Mouse (Mus musculus): ENCODE results near the gene Rela. TPM values are rescaled to one million over a fixed set of nuclear protein-coding genes. Genes with fewer than 3 reads are reported as not detected.

Gene Rela
- polyA plus RNA-seq, 1 experiment from 2014 or later: 28.7 TPM

DNA sequence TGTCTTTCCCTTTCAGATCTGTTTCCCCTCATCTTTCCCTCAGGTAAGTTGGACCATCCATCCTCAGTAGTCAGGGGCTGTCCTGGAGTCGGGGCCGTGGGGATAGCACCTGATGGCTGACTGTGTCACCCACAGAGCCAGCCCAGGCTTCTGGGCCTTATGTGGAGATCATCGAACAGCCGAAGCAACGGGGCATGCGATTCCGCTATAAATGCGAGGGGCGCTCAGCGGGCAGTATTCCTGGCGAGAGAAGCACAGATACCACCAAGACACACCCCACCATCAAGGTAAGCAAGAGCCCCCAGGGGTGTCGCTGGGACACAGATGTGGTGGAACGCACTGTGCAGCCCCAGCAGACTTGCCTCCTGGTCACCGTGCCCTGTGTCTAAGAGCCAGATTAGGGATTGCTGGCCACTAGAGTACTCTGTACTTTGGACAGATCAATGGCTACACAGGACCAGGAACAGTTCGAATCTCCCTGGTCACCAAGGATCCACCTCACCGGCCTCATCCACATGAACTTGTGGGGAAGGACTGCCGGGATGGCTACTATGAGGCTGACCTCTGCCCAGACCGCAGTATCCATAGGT is 1.2 kb downstream of the Rela start:
- H3K4me2 ChIP-seq (replicated peaks; ENCODE audit: low read depth): peak overlapping the region; percentile 94
- H3K4me1 ChIP-seq (replicated peaks; ENCODE audit: control insufficient read depth, insufficient read depth): peaks cover 5% of the 10 kb centered on the region
- WGBS: 85% methylated on average over 18 of the region's 18 CpGs
- ATAC-seq (ENCODE audit: low FRiP score, low TSS enrichment) (no peak), DNase-seq (ENCODE audit: low spot score) (no peak)
- H3K27ac ChIP-seq (replicated peaks): peak overlapping the region; percentile 96; the same call in 1 of the 2 replicates
- no peaks in the 10 kb centered on the region for H3K9me3 ChIP-seq (ENCODE audit: control insufficient read depth, low read length)
- TF ChIP-seq EP300 (optimal IDR thresholded peaks at IDR 0.05) (no peak), CTCF (IDR thresholded peaks at IDR 0.05; ENCODE audit: low read depth) (no peak)
- H3K9ac ChIP-seq (ENCODE audit: low read length): peak overlapping the region; percentile 93
- peaks cover 35% of the 10 kb centered on the region for H3K36me3 ChIP-seq (ENCODE audit: control insufficient read depth, insufficient read depth, low read length)
- peak overlapping the region; percentile 85 for H3K4me3 ChIP-seq (ENCODE audit: low read depth, low read length)
- H3K27me3 ChIP-seq (ENCODE audit: control insufficient read depth, insufficient read depth, low read length): no peaks in the 10 kb centered on the region

DNA sequence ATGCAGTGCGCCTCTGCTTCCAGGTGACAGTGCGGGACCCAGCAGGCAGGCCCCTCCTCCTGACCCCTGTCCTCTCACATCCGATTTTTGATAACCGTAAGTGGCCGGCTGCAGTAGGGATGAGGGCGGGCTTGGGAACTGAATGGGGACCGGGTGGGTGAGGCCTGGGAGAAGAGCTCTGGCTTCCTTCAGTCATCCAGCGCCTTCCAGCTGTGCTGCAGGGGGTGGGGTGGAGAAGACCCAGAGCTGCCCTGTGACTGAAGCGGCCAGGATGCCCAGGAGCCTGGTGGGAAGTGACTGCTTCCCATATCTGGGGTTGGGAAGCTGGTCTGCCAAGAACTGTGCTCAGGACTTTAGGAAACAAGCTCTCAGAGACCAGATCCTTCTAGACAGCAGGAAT is 3.1 kb downstream of the Rela start:
- DNase-seq (ENCODE audit: low spot score) (no peak), ATAC-seq (ENCODE audit: low FRiP score, low TSS enrichment) (no peak)
- TF ChIP-seq CTCF (IDR thresholded peaks at IDR 0.05; ENCODE audit: low read depth) (no peak), EP300 (optimal IDR thresholded peaks at IDR 0.05) (no peak)
- H3K4me2 ChIP-seq (replicated peaks; ENCODE audit: low read depth): no peak overlapping the region
- peaks cover 5% of the 10 kb centered on the region for H3K4me1 ChIP-seq (replicated peaks; ENCODE audit: control insufficient read depth, insufficient read depth)
- H3K4me3 ChIP-seq (ENCODE audit: low read depth, low read length): no peak overlapping the region
- no peaks in the 10 kb centered on the region for H3K9me3 ChIP-seq (ENCODE audit: control insufficient read depth, low read length)
- WGBS: 61% methylated on average over 9 of the region's 9 CpGs
- H3K9ac ChIP-seq (ENCODE audit: low read length): no peak overlapping the region
- H3K36me3 ChIP-seq (ENCODE audit: control insufficient read depth, insufficient read depth, low read length): peaks cover 38% of the 10 kb centered on the region
- H3K27me3 ChIP-seq (ENCODE audit: control insufficient read depth, insufficient read depth, low read length): no peaks in the 10 kb centered on the region
- no peak overlapping the region for H3K27ac ChIP-seq (replicated peaks)

DNA sequence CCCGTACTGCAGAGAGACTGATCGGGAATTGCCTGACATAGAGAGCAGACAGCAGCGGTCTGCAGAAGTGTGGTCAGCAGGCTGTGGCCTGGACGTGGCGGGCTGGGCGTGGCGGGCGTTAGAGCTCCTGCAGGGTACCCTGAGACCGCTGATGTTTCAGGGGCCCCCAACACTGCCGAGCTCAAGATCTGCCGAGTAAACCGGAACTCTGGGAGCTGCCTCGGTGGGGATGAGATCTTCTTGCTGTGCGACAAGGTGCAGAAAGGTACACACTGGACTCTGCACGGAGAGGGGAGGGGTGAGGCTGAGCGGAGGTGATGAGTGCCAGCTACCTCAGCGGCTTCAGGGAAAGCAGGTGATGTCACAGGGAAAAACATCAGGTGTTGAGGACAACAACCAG is 3.7 kb downstream of the Rela start:
- Histone ChIP-seq H3K9me3 (ENCODE audit: control insufficient read depth, low read length) (no peaks in the 10 kb centered on the region), H3K4me3 (ENCODE audit: low read depth, low read length) (no peak overlapping the region), H3K27ac (replicated peaks) (no peak overlapping the region), H3K27me3 (ENCODE audit: control insufficient read depth, insufficient read depth, low read length) (no peaks in the 10 kb centered on the region), H3K9ac (ENCODE audit: low read length) (no peak overlapping the region), H3K4me1 (replicated peaks; ENCODE audit: control insufficient read depth, insufficient read depth) (peaks cover 5% of the 10 kb centered on the region), H3K4me2 (replicated peaks; ENCODE audit: low read depth) (no peak overlapping the region), H3K36me3 (ENCODE audit: control insufficient read depth, insufficient read depth, low read length) (peaks cover 45% of the 10 kb centered on the region)
- TF ChIP-seq EP300 (optimal IDR thresholded peaks at IDR 0.05) (no peak), CTCF (IDR thresholded peaks at IDR 0.05; ENCODE audit: low read depth) (no peak)
- ATAC-seq (ENCODE audit: low FRiP score, low TSS enrichment) (no peak), DNase-seq (ENCODE audit: low spot score) (no peak)
- WGBS: 82% methylated on average over 15 of the region's 17 CpGs

DNA sequence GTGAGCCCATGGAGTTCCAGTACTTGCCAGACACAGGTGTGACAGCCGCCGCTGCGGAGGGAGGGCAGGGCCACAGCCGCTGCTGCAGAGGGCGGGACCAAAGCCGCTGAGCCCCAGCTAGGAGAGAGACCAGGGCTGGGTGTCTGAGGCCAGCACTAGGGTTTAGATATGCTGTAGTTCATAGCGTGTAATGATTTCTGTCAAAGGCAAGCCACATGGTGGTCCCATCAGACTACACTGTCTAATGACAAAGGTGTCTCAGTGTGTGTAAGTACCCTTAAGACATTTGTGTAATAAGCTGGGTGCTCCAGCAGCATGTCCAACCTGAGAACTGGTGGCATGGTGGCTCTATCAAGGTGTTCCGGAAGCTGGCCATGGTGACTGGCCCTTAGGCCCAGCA is 4.4 kb downstream of the Rela start:
- H3K4me3 ChIP-seq (ENCODE audit: low read depth, low read length): no peak overlapping the region
- 88% methylated on average over 8 of the region's 8 CpGs for WGBS
- no peak overlapping the region for H3K4me2 ChIP-seq (replicated peaks; ENCODE audit: low read depth)
- peaks cover 50% of the 10 kb centered on the region for H3K36me3 ChIP-seq (ENCODE audit: control insufficient read depth, insufficient read depth, low read length)
- H3K4me1 ChIP-seq (replicated peaks; ENCODE audit: control insufficient read depth, insufficient read depth): peaks cover 5% of the 10 kb centered on the region
- H3K27ac ChIP-seq (replicated peaks): no peak overlapping the region
- H3K27me3 ChIP-seq (ENCODE audit: control insufficient read depth, insufficient read depth, low read length): no peaks in the 10 kb centered on the region
- no peak overlapping the region for H3K9ac ChIP-seq (ENCODE audit: low read length)
- no peaks in the 10 kb centered on the region for H3K9me3 ChIP-seq (ENCODE audit: control insufficient read depth, low read length)
- DNase-seq (ENCODE audit: low spot score) (peak; percentile 49), ATAC-seq (ENCODE audit: low FRiP score, low TSS enrichment) (no peak)
- TF ChIP-seq CTCF (IDR thresholded peaks at IDR 0.05; ENCODE audit: low read depth) (no peak), EP300 (optimal IDR thresholded peaks at IDR 0.05) (no peak)

DNA sequence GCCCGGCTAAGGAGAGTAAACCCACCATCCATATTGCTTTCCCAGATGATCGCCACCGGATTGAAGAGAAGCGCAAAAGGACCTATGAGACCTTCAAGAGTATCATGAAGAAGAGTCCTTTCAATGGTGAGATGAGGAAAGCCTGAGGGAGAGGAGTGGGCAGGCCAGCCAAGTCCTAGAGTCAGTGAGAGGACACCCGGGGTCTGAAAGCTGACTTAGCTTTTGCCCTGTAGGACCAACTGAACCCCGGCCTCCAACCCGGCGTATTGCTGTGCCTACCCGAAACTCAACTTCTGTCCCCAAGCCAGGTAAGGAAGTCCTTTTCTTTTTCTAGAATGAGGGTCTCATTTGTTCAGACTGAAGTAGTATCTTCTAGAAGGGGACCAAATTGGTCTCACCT is 8.0 kb downstream of the Rela start:
- H3K4me1 ChIP-seq (replicated peaks; ENCODE audit: control insufficient read depth, insufficient read depth): no peaks in the 10 kb centered on the region
- peaks cover 50% of the 10 kb centered on the region for H3K36me3 ChIP-seq (ENCODE audit: control insufficient read depth, insufficient read depth, low read length)
- no peak overlapping the region for H3K9ac ChIP-seq (ENCODE audit: low read length)
- H3K4me3 ChIP-seq (ENCODE audit: low read depth, low read length): no peak overlapping the region
- ATAC-seq (ENCODE audit: low FRiP score, low TSS enrichment) (no peak), DNase-seq (ENCODE audit: low spot score) (no peak)
- no peaks in the 10 kb centered on the region for H3K27me3 ChIP-seq (ENCODE audit: control insufficient read depth, insufficient read depth, low read length)
- WGBS: 98% methylated on average over 9 of the region's 9 CpGs
- no peak overlapping the region for H3K27ac ChIP-seq (replicated peaks)
- TF ChIP-seq CTCF (IDR thresholded peaks at IDR 0.05; ENCODE audit: low read depth) (no peak), EP300 (optimal IDR thresholded peaks at IDR 0.05) (no peak)
- H3K9me3 ChIP-seq (ENCODE audit: control insufficient read depth, low read length): no peaks in the 10 kb centered on the region
- no peak overlapping the region for H3K4me2 ChIP-seq (replicated peaks; ENCODE audit: low read depth)

DNA sequence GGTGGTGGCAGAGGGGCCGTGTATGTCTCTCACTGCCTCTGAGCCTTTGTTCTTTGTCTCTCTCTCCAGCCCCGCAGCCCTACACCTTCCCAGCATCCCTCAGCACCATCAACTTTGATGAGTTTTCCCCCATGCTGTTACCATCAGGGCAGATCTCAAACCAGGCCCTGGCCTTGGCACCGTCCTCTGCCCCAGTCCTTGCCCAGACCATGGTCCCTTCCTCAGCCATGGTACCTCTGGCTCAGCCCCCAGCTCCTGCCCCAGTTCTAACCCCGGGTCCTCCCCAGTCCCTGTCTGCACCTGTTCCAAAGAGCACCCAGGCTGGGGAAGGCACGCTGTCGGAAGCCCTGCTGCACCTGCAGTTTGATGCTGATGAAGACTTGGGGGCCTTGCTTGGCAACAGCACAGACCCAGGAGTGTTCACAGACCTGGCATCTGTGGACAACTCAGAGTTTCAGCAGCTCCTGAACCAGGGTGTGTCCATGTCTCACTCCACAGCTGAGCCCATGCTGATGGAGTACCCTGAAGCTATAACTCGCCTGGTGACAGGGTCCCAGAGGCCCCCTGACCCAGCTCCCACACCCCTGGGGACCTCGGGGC is 9.5 kb downstream of the Rela start:
- H3K4me2 ChIP-seq (replicated peaks; ENCODE audit: low read depth): no peak overlapping the region
- H3K4me3 ChIP-seq (ENCODE audit: low read depth, low read length): no peak overlapping the region
- DNase-seq (ENCODE audit: low spot score) (no peak), ATAC-seq (ENCODE audit: low FRiP score, low TSS enrichment) (no peak)
- no peaks in the 10 kb centered on the region for H3K9me3 ChIP-seq (ENCODE audit: control insufficient read depth, low read length)
- H3K27me3 ChIP-seq (ENCODE audit: control insufficient read depth, insufficient read depth, low read length): no peaks in the 10 kb centered on the region
- WGBS: 88% methylated on average over 8 of the region's 8 CpGs
- TF ChIP-seq CTCF (IDR thresholded peaks at IDR 0.05; ENCODE audit: low read depth): no peak
- no peak for TF ChIP-seq EP300 (optimal IDR thresholded peaks at IDR 0.05)
- H3K27ac ChIP-seq (replicated peaks): no peak overlapping the region
- no peaks in the 10 kb centered on the region for H3K4me1 ChIP-seq (replicated peaks; ENCODE audit: control insufficient read depth, insufficient read depth)
- peaks cover 42% of the 10 kb centered on the region for H3K36me3 ChIP-seq (ENCODE audit: control insufficient read depth, insufficient read depth, low read length)
- no peak overlapping the region for H3K9ac ChIP-seq (ENCODE audit: low read length)

Data from stomach, postnatal 0 days (tissue).